Mouse (Mus musculus): ENCODE measurements at regions not wholly inside any gene's neighbourhood (a gene's known extent, or its start where the extent isn't known, plus 50 kb on each side); places are given as distances from the start of the nearest gene placed in this dataset.
"Not testable (repeated sequence)": the region's sequence is repeated elsewhere in the genome, so short reads cannot be mapped to it uniquely, and the experiment has no call there.

DNA sequence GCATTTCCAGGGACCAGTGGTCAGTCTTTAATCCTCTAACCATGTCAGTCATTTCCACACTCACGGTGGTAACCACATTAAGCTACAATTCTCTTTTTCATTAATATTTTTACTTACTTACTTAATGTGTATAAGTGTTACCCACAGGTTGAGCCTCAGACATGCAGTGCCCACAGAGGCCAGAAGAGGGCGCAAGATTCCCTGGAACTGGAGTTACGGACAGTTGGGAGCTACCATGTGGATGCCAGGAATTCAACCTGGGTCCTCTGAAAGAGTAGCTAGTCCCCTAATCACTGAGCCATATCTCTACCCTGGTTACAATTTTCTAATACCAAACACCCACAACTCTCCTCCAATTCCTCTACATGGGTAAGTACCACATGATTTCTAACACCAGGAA lies 420.5 kb downstream of the Lrig3 start:
- DNase-seq (ENCODE audit: extremely low spot score, low spot score), result no peak

DNA sequence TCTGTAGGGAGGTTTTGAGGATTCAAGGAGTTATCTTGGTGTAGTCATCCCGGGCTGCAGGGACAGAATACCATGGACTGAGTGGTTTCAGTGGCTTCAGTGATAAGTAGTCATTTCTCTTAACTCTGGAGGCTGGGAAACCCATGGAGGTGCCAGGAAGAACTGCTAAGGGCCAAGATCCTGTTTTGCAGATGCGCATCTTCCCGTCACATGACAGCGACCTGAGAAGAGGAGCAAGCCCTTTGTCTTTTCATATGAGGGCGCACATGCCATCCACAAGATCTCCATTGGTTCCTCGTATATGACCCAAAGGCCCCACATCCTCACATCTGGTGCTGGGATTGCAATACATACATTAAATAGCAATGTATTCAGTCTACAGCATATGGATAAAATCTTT lies 419.7 kb downstream of the Lrig3 start:
- no peak for DNase-seq (ENCODE audit: extremely low spot score, low spot score)

DNA sequence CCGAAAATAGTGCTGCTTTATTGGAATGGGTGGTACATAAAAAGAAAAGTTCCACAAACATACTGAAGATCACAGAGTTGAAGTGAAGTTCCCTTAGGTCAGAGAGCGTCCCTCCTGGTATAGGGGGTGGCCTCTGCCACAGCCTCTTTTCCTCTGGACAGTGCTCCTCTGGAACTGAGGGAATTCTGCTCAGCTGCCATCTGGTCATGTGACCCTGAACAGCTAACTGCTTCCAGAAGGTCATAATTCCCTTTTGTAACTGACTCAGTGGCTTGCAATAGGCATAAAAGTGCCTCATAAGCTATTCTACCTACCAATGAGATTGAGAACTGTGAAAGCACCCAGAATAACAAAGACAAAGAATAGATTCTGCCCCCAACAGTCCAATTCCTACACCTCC lies 414.4 kb downstream of the Lrig3 start:
- DNase-seq (ENCODE audit: extremely low spot score, low spot score), result no peak

DNA sequence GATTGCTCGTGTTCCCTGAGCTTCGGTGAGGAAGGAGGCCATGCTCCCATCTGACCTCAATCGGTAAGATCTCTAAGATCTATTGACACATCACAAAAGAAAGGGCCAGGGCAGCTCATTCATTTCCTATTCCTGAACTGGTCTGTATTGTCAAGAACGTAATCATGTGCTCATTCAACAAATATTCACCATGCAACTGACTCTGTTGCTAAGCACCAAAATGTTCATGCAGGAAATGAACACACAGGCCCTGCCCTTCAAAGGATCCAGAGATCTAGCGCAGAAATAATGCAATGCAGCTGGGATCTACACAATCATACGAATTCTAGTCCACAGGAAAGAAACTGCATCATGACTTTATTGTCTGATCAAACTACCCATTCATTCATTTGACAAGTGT lies 413.3 kb downstream of the Lrig3 start:
- DNase-seq (ENCODE audit: extremely low spot score, low spot score), result no peak

DNA sequence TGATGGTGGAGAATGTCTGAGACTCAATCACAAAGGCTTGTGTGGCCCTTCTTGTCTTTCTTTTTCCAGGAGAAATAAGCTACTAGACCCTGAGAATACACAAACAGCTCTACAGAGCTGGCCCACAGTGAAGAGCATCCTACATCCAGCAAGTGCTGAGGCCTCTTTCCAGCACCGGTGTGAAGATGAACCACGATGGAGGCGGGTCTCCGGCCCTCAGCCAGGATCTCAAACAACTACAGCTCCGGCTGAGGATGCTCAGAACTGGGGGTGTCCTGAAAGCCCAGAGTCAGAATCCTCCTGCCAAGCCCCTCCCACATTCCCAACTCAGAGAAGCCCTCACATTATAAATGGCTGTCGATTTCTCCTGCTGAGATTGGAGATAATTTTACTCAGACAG lies 407.9 kb downstream of the Lrig3 start:
- DNase-seq (ENCODE audit: extremely low spot score, low spot score), result no peak

DNA sequence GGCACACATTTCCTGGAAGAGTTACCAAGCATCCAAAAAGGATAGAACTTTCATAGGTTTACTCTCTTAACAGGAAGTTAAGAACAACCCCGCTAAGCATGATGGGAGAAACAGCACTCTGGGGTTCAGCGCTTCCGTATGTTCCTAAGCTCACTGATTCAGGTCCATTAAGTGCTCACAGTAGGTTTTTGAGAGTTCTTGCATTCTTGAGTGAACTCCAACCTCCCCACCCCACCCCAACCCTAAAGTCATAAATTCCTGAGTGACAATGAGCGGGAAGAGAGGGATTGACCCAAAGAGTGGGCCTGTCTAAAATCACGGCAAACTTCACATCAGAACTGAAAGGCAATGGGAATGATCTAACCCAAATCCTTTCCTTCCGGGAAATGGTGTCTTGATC lies 405.9 kb downstream of the Lrig3 start:
- no peak for DNase-seq (ENCODE audit: extremely low spot score, low spot score)

DNA sequence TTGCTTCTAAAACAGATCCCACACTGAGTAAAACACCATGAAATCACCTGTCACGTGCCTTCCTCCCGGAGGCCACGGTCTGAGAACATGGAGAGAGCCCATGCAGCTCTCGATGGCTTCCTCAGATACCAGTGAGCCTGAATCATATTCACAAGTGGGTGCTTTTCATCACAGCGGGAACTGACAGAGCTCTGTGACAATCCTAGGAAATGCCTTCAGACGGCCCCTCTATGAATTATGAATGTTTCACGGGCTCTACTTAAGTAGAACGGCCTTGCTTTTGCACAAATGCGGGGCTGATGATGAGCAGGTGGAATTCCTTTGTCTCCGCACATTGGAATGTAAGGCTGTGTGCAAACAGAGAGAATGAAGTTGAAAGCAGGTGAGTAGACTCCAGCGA lies 383.1 kb downstream of the Lrig3 start:
- DNase-seq (ENCODE audit: extremely low spot score, low spot score), result no peak

DNA sequence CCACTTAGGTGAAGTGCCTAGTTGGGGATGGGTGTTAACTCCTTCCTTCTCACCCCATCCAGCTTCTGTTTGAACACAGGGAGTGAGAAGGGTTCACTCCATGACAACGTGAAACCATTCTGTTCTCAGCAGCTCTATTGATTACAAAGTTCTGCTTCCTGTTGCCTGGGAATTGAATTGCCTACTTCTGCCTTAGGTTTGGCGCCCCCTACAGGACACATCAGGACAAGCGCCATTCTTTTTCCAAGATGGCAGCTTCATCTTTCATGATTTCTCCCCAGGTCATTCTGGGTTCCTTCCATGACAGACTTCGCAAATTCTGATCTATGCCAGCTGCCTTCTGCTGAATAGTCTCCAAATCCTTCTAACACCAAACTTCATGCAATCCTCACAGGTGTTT lies 371.5 kb downstream of the Lrig3 start:
- no peak for DNase-seq (ENCODE audit: extremely low spot score, low spot score)

DNA sequence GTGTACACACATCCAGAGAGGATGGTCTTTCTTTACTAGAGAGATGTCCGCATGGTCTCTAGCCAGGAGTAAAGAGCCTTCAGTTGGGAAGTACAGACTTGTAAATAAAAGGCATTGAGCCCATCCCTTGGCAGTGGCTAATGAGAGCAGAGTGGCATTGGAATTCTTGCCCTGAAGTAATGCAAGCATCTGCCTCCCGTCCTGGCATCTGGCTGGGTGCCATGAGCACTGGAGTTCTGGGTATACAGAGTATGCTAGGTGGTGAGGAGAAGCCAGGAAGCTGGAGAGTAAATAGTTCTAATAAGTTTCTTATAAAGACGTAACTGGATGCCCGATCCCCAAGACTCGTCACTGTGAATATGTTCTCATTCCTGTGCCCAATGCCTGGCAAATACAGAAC lies 367.8 kb downstream of the Lrig3 start:
- no peak for DNase-seq (ENCODE audit: extremely low spot score, low spot score)

DNA sequence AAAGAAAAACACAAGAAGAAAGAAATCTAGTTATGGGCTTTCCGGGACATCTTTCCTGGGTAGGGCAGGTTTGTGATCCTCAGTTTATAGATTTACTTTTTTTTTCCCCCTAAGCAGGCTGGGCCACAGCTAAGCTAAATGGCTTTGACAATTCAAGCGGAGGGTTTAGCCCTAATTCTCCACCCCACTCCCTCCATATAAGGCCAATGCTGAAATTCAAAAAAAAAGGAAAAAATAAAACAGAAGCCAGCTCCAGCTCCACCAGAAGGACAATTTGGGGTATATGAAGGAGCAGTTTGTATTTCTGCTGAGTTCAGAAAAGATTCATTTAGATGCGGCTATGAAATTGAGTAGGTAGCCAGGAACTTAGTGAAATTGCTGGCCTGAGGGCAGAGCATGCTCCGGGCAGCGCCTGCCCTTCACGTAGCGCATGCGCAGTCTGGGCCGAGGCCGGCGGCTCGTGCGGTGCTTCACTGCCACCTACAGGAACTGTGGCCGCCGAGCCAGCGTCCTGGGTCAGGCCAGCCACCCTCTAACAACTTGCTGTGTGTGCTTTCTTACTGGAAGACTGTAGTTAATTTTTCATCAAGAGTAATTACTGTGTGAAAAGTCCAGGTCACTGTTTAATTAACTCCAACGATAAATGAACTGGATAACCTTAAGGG lies 364.5 kb downstream of the Lrig3 start:
- peak; percentile 96 for DNase-seq (ENCODE audit: extremely low spot score, low spot score)

DNA sequence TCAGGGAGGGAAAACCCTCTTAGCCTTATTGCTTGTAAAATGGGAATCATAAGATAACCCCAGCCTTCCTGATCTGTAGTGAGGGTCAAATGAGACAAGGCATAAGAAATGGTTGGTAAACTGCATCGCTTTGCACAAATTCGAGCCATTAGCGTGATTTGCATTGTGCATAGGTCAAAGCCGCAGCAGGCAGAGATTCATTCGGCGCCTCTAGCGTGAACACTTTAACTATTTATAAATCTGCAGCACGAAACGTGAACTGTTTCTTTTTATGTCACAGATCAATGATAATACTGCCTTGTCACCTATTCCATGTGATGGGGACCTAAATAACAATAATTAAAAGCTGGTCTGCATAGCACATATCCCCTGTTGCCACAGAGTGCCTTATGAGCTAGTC lies 354.9 kb downstream of the Lrig3 start:
- DNase-seq (ENCODE audit: extremely low spot score, low spot score), result no peak

DNA sequence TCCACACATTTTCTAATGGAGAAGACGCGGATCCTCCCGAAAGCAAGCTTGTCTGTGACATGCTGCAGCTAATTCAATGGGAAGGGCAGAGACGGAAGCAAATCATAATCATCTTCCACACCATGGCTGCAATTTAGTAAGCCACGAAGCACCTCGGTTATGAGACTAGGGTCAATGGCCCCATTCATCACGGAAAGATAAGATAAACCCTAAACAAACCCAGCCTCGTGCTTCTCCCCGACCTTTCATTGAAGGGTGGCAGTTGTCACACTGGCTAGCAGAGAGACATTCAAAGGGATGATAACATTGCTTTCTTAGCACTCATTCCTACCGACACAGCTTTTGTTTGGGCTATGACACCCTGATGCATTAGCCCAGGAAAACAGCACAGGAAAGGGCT lies 353.8 kb downstream of the Lrig3 start:
- no peak for DNase-seq (ENCODE audit: extremely low spot score, low spot score)

DNA sequence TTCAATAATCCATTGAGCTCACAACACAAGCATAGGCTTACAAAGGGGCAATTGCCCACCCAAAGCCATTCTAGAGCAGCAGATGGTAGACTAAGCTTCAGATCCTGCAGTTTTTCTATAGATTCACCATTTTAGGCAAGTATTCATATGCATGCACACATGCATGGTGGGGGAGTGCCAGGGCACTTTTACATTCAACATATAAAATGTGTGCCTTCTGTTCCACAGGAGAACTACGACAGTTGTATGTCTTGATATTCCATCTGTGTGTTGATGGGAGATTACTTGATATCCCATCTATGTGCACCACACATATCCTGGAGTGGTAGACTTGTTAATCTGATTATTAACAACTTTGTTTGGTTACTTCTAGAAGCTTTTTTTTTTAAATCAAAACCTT lies 334.0 kb downstream of the Lrig3 start:
- no peak for DNase-seq (ENCODE audit: extremely low spot score, low spot score)

DNA sequence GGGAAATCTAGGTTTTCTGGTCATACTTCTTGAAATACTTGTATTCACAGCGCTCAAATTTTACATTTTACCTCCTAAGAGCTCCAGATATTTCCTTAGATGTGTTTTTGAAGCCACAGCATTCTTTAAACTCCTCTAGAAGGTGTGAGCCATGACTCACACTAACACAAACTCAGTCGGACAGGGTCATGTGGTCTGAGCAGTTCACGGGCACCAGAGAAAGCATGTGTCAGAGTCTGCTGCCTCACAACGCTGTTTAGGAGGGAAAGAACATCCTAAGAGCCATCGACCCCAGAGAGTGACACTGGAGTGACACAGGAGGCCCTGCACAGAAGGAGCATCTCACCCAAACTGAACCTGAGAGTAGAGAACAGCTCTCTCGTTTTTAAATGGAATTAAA lies 332.2 kb downstream of the Lrig3 start:
- no peak for DNase-seq (ENCODE audit: extremely low spot score, low spot score)

DNA sequence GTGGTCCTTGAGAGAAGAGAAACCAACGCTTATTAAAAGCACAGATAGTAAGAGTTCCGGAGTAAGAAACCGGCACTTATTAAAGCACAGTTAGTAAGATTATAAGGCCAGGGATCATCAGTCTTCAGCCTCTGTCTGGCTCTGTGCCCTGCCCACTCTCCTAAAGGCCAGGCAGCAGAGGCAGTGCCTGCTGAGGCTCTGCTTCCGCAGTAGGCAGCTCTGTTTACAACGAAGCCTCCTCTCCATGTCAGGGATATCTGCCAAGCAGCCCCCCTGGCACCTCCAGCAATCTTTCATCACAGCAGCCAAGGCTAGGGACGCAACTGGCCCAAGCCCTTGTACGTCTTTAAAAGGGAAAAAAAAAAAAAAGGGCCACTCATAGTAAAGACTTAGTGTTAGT lies 329.9 kb downstream of the Lrig3 start:
- no peak for DNase-seq (ENCODE audit: extremely low spot score, low spot score)

DNA sequence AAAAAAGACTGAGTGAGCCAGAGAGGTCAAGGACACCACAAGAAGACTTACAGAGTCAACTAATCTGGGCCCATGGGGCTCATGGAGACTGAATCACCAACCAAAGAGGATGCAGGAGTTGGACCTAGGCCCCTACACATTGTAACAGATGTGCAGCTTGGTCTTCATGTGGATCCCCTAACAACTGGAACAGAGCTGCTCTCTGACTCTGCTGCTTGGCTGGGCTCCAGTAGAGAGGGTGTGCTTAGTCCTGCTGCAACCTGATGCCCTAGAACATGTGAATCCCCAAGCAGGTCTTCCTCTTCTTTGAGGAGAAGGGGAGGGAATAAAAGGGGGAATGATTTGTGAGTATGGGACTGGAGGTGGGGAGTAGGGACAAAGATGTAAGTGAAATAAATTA lies 325.8 kb downstream of the Lrig3 start:
- DNase-seq (ENCODE audit: extremely low spot score, low spot score), result no peak

DNA sequence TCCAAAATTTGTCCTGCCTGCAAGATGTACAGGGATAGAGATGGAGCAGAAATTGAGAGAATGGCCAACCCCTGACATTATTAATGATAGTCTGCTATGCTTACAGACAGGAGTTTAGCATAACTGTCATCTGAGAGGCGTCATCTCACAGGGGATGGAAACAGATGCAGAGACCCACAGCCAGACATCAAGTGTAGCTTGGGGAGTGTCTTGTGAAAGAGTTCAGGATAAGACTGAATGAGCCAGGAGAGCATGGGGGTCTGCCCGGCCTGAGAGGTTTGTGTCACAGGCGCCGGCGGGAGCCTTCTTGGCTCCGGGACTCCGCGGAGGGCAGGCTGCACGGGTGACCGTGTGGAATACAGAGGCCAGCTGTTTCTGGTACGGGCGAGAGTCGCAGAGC lies 319.1 kb downstream of the Lrig3 start:
- DNase-seq (ENCODE audit: extremely low spot score, low spot score), result not testable (repeated sequence)

DNA sequence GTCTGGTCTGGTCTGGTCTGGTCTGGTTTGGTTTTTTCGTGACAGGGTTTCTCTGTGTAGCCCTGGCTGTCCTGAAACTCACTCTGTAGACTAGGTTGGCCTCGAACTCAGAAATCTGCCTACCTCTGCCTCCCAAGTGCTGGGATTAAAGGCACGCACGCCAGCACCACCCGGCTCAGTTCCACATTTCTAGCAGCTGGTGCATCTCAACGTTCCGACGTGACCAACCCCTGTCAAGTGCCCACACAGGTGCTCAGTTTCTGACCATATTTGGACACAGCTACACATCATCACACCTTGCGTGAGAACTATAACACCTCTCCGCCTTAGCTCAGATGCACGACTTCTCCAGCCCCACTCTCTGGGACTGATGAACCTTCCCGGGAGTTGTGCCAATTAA lies 304.4 kb downstream of the Lrig3 start:
- no peak for DNase-seq (ENCODE audit: extremely low spot score, low spot score)

DNA sequence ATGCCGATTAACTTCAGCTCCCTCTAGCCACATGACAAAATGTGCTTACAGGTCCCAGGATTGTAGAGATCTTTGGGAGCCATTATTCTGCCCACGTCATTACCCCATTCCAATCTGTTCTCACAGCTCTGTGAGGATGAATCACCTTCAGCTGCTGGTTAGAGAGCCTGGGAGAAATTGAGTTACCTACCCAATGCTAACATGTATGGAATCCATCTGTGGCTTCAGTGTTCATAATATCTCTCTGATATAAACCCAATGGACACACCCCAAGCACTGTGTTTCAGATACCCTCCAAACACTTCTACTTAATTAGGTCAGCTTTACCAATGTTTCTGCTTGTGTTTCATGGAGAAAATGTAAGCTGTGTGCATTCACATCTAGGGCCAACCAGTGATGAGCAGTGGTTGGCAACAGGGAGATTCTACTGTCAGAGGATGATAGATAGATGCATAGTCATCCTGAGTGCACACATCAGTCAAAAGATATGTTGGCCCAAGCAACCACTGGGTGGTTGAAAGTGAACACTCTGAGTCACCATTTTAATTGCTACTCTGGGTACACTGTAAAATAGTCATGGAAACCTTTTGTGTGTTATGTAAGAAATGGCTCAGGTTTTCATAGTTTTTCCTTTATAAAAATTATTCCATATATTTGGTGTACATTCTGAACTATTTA lies 301.5 kb downstream of the Lrig3 start:
- no peak for DNase-seq (ENCODE audit: extremely low spot score, low spot score)

DNA sequence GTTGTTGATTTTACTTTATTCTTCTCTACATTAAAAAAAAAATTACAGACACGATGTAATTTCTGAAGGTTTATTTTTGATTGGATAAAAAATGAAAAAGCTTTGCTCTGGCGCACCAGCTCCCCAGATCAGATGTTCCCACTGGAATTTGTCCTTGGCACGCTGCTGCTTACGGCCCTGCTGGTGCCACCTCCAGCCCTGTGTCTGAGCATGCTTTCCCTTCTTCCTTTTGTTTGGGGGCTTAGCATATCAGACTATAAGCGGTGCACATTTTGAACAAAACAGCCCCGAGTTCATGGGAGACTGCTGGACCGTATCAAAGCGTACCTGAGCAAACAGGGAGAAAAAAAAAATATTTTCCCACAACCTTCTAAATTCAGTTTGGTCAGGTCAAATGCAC lies 291.2 kb downstream of the Lrig3 start:
- no peak for DNase-seq (ENCODE audit: extremely low spot score, low spot score)

DNA sequence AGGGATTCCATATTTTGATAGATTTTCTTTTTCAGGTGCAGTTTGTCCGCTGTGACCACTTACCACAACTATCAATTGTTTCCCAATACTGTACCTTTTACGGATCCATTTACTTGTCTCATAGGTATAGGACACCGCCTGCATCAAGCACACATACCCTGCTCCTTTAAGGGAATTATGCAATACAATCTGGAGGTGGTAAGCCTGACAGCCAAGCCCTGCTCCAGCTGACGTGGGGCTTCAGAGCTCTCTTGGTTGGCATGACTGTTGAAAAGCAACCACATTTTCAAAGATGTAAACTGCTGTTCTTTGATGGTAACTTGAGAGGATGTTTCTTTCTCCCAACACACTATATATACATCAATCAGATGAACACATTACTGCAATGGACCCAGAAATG lies 288.2 kb downstream of the Lrig3 start:
- no peak for DNase-seq (ENCODE audit: extremely low spot score, low spot score)

DNA sequence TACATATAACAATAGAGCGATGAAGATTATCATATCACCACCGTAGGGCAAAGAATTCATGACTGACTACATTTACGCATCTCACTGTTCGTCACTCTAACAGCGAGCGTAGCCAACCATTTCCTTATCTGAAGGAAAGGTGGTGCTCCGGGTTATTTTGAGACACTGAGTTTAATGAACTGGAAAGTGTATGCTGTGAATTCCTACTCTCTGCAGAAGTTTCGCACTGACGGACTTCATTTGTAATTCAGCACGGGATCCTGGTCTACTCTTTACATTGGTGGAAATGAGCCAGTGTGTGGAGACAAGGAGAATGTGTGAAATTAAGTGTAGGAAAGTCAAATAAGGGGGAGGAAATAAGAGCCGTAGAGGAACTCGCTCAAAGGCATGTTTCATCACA lies 283.2 kb downstream of the Lrig3 start:
- no peak for DNase-seq (ENCODE audit: extremely low spot score, low spot score)

DNA sequence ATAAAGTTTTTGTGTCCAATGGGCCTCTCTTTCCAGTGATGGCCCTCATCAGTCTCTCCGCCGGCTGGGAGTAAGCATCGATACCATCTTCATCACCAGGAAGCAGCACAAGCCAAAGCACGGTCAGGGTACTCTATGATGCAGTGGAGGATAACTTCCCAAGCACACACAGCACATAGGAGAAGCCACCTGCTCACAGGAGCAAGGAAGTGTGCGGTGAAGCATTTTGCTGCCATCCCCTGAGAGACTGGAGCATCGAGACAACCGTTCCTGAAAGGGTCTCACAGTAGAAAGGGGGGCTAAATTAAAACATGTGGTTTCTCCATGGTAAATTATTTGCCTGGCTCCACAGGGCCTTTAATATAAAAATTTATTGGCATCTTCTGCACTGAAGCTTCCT lies 277.1 kb downstream of the Lrig3 start:
- no peak for DNase-seq (ENCODE audit: extremely low spot score, low spot score)

DNA sequence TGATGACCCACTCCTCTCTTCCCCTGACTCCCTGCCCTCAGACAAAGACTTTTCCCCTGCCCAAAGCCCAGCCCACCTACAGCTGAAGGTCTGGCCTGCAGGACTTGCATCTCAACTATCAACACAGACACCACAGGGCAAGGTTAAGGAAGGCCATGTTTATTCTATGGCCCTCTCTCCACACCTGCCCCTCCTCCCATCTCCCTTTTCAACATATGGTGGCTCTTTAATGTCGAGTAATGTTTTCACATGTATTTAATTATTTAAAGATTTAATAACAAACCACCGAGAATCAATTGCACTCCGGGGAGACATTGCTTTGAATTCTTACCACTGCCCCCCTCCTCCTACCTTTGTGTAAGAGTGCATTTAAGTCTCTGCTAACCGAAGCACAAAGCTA lies 273.6 kb downstream of the Lrig3 start:
- DNase-seq (ENCODE audit: extremely low spot score, low spot score), result peak; percentile 37
